Mouse (Mus musculus) lung, embryonic 14.5 days (tissue): ENCODE measurements around the gene Emx1. TPM values are rescaled to one million over a fixed set of nuclear protein-coding genes. Genes with fewer than 3 reads are reported as not detected.
A peak's percentile ranks its signal among the peaks of the same experiment; 100 is the strongest.
"Not testable (repeated sequence)": the region's sequence is repeated elsewhere in the genome, so short reads cannot be mapped to it uniquely, and the experiment has no call there.

Experiments used
- ATAC-seq: fragments of 200-750 bp; cut with Nextera tagmentation; 2 replicates; pipeline ENCODE4 v1.8.0; 2017; ENCODE audit warnings: mild to moderate bottlenecking, moderate TSS enrichment, moderate library complexity; ENCODE audit not compliant: insufficient read depth
- DNase-seq: peaks from one replicate; pipeline ENCODE4 v3.0.0-alpha.2; 2015
- H3K27ac ChIP-seq: fragments of 300-500 bp; sonication (generic); 2 replicates; pipeline ENCODE4 v1.5.1; 2014; ENCODE audit warnings: low read depth, mild to moderate bottlenecking, moderate library complexity
- H3K27me3 ChIP-seq: fragments of 300-500 bp; sonication (generic); 2 replicates; pipeline ENCODE4 v1.6.1; 2014; ENCODE audit warnings: low read length, control low read depth; ENCODE audit not compliant: insufficient read depth
- H3K36me3 ChIP-seq: fragments of 300-500 bp; sonication (generic); 2 replicates; pipeline ENCODE4 v1.6.1; 2014; ENCODE audit warnings: control low read depth; ENCODE audit not compliant: insufficient read depth
- H3K4me1 ChIP-seq: fragments of 300-500 bp; sonication (generic); 2 replicates; pipeline ENCODE4 v1.6.1; 2014; ENCODE audit warnings: antibody characterized with exemption, control low read depth; ENCODE audit not compliant: insufficient read depth
- H3K4me2 ChIP-seq: fragments of 300-500 bp; sonication (generic); 2 replicates; pipeline ENCODE4 v1.6.1; 2014; ENCODE audit warnings: mild to moderate bottlenecking
- H3K4me3 ChIP-seq: fragments of 300-500 bp; sonication (generic); 2 replicates; pipeline ENCODE4 v1.5.1; 2014; ENCODE audit warnings: low read depth, low read length
- H3K9ac ChIP-seq: fragments of 300-500 bp; sonication (generic); 2 replicates; pipeline ENCODE4 v1.6.1; 2014
- H3K9me3 ChIP-seq: fragments of 300-500 bp; sonication (generic); 2 replicates; pipeline ENCODE4 v1.6.1; 2016; ENCODE audit warnings: low read depth, low read length, control low read depth
- CTCF ChIP-seq: IDR thresholded peaks from 2 replicates; pipeline ENCODE4 v1.5.1; 2016; ENCODE audit warnings: antibody characterized with exemption, low read depth
- WGBS: fragments of 180-500 bp; shearing (Covaris S2); extraction: QIAGEN DNeasy Blood & Tissue Kit; methylation state at CpG from one replicate; pipeline ENCODE4 v1.1.7; 2014; 5-methylcytosine and 5-hydroxymethylcytosine counted together
- polyA plus RNA-seq: library from polyadenylated mRNA; unstranded; fragments of >200 nt; fragmentation: Nextera tagmentation; extraction: Ambion mirVana; gene quantifications from 2 replicates; pipeline ENCODE4 v1.2.1, GENCODE M21; 2014

The Emx1 gene
- polyA plus RNA-seq, 1 experiment from 2014 or later, result not detected

DNA sequence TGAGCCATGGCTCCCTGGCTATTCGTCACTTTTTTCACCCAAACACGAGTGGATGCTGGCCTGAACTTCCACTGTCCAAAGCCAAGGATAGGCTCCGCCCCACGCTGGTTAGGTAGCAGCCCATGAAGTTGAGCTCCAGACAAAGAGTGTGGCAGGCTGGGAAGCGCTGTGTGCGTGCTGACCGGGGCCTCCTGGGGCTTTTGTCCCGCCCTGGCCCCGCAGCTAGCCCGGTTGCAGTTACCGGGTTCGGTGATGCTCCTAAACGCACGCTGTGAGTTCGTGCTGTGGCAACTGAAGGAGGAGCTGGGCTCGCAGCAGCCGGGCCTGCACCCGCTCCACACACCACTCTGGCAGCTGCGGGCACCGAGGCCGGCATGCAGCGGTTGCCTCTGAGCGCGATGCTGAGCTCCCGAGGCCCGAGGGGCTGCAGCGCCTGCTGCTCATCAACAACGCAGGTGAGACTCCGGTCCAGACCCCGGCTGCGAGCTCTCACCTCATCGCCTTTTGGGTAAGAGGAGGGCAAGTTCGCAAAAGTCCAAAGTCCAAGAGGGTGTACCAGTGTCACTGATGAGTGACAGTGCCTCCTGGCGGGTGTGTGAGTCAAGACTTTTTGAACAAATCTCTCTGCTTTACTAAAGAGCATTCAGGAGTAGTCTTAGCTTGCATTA lies 32.2 kb upstream of the Emx1 start:
- peak; percentile 73 for TF ChIP-seq CTCF
- H3K9me3 ChIP-seq, result no peaks in the 10 kb centered on the region
- H3K9ac ChIP-seq, result peak overlapping the region; percentile 65
- peak overlapping the region; percentile 49 for H3K4me3 ChIP-seq
- no peaks in the 10 kb centered on the region for H3K4me1 ChIP-seq
- no peaks in the 10 kb centered on the region for H3K27me3 ChIP-seq
- peak; percentile 75 for ATAC-seq
- H3K4me2 ChIP-seq, result peak overlapping the region; percentile 85
- no peaks in the 10 kb centered on the region for H3K36me3 ChIP-seq
- WGBS, result 2% methylated on average over 34 of the region's 34 CpGs
- peak; percentile 85 for DNase-seq
- H3K27ac ChIP-seq, result peak overlapping the region; percentile 7; the same call in 1 of the 2 replicates

DNA sequence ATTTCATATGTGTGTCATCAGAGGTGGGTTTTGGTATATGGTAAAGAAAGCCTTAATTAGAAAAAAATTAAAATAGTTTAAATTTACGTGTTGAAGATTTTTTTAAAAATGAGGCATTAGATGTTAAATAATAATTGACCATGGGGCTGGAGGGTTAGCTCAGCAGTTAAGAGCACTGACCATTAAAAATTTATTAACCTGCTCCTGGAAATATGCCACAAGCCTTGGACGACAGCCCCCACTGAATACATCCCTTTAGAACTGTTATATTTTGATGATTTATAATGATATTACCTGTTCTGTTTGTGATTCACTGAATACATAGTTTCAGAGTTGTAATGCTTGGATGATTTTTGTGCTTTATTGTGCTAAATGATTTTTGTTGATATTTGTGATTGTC lies 30.7 kb upstream of the Emx1 start:
- not testable (repeated sequence) for H3K27ac ChIP-seq

DNA sequence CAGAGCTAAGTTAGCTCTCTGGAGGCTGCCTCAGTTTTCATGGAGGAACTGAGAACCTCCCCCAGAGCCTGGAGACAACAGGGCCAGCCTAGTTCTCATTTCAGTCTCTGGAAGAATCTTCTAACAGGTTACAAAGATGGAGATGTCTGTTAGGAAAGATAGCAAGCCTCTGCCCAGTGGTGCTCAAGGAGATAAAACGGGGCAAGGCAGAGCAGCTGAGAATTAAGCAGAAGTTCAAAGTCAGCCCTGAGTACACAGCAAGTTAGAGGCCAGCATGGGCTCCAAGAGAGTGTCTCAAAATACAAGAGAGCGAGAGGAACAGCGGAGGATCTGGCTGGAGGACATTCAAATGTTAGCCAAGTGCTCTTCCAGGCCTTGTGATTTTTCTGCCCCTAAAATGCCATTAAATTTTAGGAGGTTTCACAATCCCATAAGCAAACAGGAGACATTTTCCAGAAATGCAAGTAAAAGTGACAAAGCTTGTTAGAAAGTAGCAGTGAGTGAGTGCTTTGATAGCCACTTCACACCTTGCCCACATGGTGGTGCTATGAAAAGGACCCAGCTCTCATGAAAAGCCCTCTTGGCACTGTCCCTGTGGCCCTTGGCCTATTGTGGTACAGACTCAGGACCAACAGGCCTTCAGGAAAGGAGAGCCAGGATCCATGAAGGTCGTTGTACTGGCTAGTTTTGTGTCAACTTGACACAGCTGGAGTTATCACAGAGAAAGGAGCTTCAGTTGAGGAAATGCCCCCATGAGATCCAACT lies 29.0 kb upstream of the Emx1 start:
- H3K9ac ChIP-seq, H3K27me3 ChIP-seq, DNase-seq, H3K36me3 ChIP-seq, H3K4me3 ChIP-seq, ATAC-seq, H3K4me2 ChIP-seq, H3K4me1 ChIP-seq, H3K9me3 ChIP-seq, H3K27ac ChIP-seq: not testable (repeated sequence)
- peak; percentile 21; the same call in 1 of the 2 replicates for TF ChIP-seq CTCF
- 73% methylated on average over 4 of the region's 4 CpGs for WGBS

More for the DNA sequence above, 30.7 kb upstream of the Emx1 start:
- H3K27me3 ChIP-seq, H3K36me3 ChIP-seq, H3K4me3 ChIP-seq, ATAC-seq, H3K9me3 ChIP-seq, H3K4me1 ChIP-seq, H3K9ac ChIP-seq, DNase-seq, H3K4me2 ChIP-seq: not testable (repeated sequence)
- 79% methylated on average over 2 of the region's 2 CpGs for WGBS

DNA sequence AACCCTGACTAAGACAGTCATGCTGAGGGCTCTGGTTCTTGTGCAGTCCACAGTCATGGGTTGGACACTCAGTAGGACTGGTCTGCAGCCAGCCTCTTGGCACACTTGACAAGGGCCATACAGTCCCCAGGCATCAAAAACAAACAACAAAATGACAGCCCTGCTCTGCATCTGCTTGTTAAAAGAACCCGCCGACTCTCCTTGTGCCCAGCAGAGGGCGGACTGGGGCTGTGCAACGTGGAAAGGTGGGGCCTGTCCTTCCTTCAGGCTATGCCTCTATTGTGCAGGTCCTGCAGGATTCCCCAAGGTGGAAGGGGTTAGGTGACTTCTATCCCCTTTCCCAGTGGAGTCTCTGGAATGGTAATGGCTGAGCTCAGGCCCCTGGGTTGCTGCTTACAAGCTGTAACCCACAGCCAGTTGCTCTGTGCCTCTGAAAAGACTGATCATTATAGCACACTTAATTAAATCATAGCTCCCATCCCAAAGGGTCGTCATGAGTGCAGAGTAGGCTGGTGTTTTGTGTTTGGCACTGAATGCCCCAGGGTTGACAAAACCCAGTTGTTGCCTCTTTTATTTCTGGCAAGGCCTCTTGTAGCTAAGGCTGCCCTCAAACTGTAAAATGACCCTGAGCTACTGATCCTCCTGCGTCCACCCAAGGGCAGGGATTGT lies 28.0 kb upstream of the Emx1 start:
- not testable (repeated sequence) for H3K4me2 ChIP-seq, H3K27ac ChIP-seq, H3K4me3 ChIP-seq, H3K9me3 ChIP-seq, H3K4me1 ChIP-seq, H3K9ac ChIP-seq, H3K27me3 ChIP-seq, H3K36me3 ChIP-seq
- TF ChIP-seq CTCF, result peak; percentile 81
- WGBS, result 19% methylated on average over 6 of the region's 6 CpGs
- ATAC-seq (0 out of 2 replicates have a peak, but pooled peaks have one; percentile 29), DNase-seq (peak; percentile 79)

DNA sequence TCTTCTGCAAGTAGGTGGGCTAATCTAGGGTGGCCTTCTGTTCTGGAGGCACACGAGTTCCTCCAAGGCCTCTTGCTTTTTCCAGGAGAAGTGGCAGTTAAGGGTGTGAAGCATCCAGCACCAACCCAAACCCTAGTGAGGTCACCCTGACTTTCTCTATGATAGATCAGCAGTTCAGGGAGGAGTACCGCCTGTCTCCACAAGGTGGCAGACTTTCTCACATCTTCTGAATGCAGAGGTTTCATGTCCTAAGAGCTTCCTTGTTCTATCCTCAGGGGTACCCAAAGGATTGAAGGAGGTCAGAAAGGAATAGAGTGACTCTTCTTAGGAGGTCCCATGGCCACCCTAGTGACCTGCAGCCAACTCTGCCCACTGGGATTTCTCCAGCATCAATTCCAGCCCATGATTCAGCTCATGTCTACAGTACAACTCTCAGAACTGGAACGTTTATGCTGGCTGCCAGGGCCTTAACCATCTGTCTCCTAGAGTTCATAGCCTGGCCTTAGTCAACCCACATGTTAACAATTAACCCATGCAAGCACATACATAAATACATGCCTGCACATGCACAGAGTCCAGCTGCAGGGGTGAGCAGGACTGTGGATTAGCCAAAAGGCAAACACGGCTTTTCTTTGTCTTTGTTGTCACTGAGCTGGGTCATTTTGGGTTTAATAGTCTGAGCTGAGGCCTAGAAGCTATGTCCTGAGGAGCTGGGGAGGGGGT lies 26.9 kb upstream of the Emx1 start:
- no peak overlapping the region for H3K4me3 ChIP-seq
- no peaks in the 10 kb centered on the region for H3K36me3 ChIP-seq
- H3K9ac ChIP-seq, result no peak overlapping the region
- H3K27ac ChIP-seq, result no peak overlapping the region
- WGBS, result 33% methylated on average over 4 of the region's 4 CpGs
- TF ChIP-seq CTCF, result peak; percentile 93
- H3K9me3 ChIP-seq, result no peaks in the 10 kb centered on the region
- ATAC-seq (no peak), DNase-seq (peak; percentile 92)
- H3K27me3 ChIP-seq, result no peaks in the 10 kb centered on the region
- H3K4me1 ChIP-seq, result no peaks in the 10 kb centered on the region
- no peak overlapping the region for H3K4me2 ChIP-seq

DNA sequence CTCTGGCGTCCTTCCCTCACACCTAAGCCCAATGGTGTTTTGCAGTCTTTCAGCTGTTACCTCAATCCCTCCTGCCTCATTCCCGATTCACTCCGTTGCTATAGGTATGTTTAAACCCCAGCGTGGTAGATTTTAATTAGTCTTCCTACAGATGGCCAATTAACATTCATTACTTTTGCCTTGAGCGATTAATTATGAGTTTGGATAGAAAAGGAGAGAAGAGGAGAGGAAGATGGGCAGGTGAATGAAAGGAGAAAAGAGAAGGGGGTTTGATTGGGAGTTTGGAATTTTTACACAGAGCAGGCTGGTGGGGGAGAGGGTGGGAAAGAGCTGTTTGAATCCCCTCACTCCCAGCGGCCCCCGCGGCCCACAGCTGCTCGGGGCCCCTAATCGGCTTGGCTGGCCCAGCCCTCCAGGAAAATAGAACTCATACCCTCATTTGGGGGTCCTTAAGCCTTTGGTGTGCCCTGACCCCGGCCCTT lies 21.8 kb upstream of the Emx1 start:
- Histone ChIP-seq H3K9ac (no peak overlapping the region), H3K9me3 (no peaks in the 10 kb centered on the region), H3K4me1 (no peaks in the 10 kb centered on the region), H3K36me3 (no peaks in the 10 kb centered on the region), H3K4me2 (no peak overlapping the region), H3K27me3 (no peaks in the 10 kb centered on the region), H3K27ac (no peak overlapping the region), H3K4me3 (no peak overlapping the region)
- no peak for ATAC-seq
- WGBS, result 47% methylated on average over 11 of the region's 11 CpGs
- DNase-seq, result no peak
- TF ChIP-seq CTCF, result no peak
